Mouse (Mus musculus) telencephalon, adult 2 months (tissue): ENCODE measurements around the gene Vamp5.
A peak's percentile ranks its signal among the peaks of the same experiment; 100 is the strongest.

ENCODE experiments used
- DNase-seq: peaks from one replicate; pipeline ENCODE4 v3.0.0-alpha.2; 2011; ENCODE audit warnings: low read depth, low spot score

Vamp5 gene

DNA sequence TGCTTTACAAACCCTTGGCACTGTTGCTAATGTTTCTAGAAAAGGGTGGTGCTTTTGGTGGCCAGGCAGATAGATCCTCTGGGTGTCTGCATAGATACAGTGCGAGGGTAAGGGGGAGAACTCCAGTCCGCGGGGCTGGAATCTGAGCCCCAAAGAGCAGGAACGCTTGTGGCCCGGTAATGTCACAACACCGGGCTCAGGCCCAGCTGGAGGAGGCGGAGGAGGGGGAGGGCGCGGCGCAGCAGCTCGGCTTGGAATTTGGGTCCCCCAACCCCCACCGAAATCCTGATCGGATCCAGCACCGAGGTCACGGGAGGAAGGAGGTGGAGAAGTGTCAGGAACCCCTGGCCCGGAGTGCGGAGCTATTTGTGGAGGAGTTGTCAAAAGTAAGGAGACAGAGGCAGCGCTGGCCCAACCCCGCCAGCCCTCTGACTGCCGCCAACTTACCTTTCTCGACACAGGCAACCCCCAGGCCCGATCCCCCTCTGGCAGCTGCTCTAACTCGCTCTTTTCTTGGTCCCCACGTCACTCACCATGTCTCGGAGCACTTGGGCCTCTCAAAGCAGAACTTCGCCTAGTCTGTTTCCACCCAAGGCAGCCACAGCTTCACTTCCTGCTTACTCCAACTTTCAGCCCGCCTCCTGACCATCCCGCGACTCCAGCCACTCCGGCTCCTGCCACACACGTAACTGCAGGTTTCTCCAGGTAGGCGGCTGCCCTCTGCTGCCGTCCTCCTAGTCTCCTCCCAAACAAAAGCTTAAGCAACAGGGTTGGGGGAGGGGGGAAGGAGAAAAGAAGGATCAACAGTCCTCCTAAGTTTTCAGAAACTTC is 9.9 kb upstream of the Vamp5 start, which contains the start of gene Vamp8:
Vamp8 (minus strand) TSS at position 763 of the 831 bp plus-strand sequence.
- DNase-seq, result no peak

DNA sequence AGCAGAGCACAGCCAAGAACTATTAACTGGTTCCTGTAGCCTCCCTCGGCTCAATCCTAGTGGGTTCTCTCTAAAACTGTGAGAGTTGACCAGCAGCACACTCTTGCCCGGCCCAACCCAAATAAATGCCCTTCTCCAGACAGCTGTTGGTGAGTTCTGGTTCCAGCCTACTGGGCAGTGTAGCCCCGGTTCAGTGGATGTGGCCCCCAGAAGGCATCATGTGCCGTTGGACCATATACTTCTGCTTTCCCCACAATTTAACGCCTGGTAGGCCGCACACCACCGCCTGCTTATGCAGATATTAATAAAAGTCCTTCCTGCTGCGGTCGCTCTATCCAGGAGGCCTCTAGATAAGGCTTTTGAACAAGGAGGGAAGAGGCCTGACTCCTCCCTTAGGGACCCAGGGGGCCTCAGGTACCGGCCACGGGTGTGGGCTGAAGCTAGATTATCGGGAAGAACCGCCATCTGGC is 9.2 kb upstream of the Vamp5 start:
- DNase-seq, result no peak

DNA sequence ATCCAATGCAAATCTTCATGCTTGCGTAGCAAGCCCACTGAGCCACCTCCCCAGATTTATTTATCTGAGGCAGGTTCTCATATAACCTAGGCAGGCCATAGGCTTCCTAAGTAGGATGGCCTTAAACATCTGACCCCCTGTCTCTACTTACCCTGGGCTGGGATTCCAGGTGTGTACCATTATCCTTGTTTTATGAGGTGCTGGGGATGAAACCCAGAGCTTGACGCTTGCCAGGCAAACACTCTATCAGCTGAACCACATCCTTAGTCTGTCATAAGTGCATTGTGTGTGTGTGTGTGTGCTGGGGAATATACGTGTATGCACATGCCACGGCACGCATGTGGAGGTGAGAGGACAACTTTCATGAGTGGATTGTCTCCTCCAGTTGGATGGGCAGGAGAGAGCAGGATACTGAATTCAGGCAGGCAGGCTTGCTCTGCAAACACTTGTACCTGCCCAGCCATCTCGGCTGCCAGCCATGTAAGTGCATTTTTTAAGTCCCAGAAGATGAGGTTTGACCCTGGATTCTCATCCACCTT is 8.6 kb upstream of the Vamp5 start:
- no peak for DNase-seq

DNA sequence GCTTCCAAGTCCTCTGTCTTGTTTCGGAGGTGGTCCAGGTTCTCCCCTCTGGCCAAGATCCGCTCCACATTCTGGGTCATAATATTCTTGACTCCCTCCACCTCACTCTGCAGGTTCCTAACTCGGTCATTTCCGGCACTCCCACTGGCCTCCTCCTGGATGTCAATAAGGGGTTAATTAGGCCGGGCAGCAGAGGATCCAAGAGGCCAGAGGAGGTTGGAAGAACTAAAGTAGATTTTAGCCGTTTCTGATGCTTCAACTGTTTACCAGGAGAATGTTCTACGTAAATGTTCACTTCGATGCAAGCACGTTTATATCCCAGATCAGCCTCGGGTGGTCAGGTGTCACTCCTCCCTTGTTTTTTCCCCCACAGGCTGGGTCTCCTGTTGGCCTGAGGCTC is 8.0 kb upstream of the Vamp5 start:
- DNase-seq, result no peak

DNA sequence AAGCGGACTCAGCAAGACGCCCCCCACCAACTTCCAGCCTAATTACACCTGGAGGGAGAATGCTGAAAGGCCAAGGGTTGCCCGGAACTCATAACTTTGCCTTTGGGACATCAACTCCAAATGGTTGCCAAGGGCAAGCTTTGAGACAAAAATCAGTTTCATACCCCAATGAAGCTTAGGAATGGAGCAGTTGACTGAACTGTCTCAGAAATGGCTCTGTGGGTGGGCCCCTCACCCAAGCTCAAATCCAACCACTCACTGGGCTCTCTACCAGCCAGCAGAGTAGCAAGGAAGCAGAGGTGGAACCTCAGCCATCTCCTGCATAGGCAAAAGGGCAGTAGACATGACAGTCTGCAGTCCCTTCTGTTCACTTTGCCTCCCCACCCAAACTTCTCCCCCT is 7.5 kb upstream of the Vamp5 start:
- DNase-seq, result no peak

DNA sequence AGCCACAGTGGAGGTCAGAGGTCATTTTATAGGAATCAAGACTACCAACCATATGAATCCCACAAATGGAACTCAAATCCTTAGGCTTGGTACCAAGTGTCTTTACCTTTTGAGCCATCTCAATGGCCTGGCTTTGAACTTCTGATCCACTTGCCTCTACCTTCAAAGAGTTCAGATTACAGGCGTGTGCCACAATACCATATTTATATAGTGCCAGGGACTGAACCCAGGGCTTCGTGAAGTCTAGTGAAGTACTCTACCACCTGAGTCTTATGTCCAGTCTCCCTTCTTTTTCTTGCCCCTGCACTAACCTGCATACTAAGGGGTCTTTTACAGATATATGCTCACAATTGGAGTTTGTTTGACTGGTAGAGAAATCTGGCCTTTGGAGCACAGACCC is 6.3 kb upstream of the Vamp5 start:
- DNase-seq, result no peak

DNA sequence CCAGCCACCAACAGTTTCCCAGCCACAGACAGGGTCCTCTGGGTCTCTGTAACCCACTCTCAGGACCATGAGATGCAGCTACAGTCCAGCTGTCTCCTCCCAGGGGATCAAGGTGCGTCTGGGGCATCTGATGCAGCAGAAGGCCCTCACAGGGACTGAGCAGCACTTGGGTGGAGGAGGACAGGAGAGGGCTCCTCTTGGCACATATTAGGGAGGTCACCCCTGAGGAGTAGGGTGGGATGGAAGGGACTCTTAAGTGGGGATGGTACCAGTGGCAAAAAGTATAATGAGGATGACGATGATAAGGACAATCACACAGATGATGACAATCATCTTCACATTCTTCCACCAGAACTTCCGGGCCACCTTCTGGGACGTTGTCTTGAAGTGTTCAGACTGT is 5.0 kb upstream of the Vamp5 start:
- no peak for DNase-seq

DNA sequence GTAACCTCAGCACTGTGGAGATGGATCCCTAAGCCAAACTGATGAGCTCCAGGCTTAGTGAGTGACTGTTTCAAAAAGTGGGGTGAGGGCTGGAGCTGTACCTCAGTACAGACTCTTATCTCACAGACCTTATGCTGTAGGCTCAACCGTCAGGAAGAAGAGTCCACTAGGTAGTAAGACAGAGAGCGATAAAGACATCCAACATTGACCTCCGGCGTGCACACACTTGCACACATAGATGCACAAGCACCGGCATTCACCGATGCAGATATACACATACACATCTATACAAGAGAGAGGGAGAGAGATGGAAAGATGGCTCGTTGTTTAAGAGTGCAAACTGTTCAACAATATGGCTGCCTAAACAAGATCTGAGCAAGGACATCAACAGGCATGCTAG is 3.7 kb upstream of the Vamp5 start:
- no peak for DNase-seq

DNA sequence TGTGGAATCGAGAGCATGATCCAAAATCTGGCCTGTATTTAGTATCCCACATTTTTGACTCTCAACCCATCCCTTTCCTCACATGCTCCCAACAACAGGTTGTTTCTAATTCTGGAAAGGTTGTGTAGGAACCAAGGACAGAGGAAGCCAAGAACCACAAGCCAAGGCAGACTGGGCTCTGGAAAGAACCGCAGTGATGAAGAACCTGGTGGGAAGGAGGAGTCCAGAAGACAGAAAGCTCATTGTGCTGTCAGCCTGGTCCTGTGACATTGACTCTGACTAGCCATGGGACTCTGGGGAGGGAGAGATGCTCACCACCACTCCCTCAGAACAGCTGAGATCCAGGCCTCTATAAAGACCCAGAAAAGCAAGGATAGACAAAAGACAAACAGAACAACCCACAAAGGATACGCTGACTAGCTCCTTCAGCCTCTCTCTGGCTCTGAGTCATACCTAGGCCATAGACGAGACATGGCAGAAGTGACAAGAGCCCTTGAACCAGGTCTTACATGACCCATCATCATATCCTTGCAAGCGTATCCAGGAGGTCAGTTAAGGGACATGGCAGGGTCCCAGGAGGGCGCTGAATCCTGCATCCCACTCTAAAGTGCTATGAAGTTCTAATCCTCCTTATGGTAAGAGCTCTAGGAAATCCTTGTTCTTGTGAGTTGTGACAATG is 3.0 kb upstream of the Vamp5 start:
- no peak for DNase-seq

DNA sequence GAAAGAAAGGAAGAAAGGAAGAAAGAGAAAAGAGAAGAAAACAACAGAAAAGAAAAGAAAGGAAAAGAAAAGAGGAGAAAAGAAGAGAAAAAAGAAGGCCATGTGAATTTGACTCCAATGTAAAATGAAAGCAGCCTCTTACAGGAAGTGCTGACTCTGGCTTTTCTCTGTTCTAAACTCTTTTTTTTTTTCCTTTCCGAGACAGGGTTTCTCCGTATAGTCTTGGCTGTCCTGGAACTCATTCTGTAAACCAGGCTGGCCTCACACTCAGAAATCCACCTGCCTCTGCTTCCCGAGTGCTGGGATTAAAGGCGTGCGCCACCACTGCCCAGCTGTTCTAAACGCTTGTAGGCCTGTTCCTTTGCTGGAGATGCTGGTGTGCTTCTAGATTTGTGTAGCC is 2.2 kb upstream of the Vamp5 start:
- DNase-seq, result no peak

DNA sequence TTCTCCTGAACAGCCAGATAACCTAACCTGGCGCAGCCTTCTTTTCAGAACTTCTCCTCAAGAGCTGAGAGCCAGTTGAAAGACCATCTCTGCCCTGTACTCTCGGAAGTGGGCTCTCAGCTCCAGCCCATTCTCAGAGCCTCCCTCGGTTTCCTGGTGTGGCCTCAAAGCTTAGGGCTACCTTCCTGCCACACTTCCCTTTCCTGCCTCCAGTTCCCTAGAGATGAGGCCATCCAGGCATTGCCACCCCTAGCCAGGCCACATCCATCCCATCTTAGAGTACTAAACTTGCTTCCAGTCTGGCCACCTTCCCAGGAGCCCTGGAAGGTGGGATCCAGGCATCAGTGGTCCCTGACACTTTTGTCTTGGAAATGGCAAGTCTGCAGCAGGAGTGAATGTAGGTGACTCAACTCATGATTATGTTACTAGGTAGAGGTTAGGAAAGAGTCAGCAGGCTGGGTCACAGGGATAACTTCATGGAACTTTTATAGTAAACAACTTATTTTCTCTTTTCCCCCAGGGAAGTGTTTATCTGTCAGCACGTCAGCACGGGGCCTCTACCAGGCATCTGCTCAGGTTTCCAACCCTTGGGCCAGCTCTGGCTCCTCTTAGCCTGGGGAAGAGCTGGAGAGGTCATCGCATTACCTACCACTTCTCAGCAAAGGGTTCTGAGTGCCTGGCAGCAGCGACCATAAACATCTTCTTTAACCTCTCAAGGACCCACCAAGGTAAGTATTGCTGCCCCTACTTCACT is 714 bp downstream of the Vamp5 start:
- DNase-seq, result no peak

DNA sequence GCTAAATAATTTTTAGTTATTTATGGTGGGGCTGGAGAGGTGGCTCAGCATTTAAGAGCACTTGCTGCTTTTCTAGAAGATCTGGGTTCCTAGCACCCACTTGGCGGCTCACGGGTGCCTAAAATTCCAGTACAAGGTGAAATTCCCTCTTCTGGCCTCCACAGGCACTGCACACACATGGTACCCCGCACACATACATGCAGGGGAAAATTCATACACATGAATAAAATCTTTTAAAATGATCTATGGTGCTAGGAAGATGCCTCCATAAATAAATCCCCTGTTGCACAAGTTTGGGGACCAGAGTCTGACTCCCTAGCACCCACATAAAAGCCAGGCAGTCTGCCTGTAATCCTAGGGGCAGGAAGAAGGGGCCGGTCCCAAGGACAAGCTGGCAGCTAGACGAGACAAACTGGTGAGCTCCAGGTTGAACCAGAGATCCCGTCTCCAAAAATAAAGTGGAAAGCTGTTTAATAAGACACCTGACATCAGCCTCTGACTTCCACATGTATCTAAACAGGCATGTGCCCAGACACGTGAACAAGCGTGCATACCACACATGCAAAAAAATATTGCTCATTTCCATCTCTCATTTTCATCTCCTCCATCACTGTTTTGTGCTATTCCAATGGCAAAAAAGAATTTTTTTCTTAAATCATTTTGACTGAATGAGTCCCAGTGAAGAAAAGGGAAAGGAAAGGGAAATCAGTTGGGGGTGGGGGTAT is 1.6 kb downstream of the Vamp5 start:
- DNase-seq, result no peak

DNA sequence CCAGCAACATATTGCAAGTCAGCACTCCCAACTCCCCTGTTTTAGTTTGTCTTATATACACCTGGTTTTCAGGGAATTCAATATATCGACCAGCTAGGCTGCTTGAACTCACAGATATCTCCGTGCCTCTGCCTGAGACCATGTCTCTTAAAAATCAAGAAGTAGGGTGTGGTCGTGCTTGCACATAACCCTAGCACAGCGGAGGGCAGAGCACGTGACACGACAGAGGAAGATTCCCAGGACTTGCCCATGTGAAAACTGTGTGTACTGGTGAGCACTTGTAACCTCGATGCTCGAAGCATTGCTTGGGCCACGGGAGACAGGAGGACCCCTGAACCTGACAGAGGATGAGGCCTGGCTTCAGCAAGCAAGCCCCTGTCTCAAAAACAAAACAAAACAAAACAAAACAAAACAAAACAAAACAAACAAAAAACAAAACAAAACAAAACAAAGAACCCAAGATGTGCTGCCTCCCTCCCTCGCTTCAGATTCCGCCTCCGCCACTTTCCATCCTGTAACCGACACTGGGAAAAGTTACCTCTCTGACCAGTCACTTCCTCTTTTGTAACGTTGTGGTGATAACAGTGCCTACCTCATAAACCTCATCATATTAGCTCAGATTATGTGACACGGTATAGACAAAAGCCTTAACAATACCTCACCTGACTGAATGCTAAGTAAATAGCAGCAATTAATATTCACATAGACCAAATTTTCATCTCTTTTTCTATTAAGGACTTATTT is 5.3 kb downstream of the Vamp5 start:
- DNase-seq, result no peak

DNA sequence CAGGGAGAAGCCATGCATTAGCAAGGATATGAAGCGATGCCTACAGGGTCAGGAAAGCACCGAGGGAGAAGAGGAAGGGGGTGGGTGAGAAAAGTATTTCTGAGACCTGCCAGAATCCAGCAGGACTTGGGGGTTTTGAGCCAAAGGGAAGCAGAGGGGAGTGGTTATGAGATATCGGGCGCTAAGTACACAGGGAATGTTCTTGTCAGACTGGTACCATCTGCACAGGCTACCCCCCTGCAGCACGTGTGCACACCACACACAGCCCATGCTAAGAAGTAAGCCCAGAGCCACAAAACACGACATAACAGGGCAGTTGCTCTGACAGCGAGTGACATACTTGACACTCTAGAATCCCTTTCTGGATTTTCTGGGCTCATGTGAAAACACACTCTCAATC is 6.1 kb downstream of the Vamp5 start:
- DNase-seq, result no peak

DNA sequence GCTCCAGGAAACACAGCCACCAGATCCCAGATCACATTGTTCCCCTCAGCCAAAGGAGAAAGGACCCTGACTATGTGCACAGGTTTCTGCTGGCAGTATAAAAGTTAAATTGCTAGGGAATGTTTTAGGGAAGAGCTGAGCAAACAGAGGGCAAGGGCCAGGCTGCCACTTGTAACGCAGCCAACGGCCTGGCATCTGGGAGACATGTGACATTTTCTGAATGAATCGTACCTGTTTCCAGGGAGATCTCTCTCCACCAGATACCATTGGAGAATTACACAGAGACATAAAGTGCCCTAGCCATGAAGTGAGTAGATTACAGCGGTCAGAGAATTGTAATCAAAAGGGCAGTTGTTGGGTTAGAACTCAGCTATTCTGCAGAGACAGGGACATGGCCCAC is 7.1 kb downstream of the Vamp5 start:
- no peak for DNase-seq

DNA sequence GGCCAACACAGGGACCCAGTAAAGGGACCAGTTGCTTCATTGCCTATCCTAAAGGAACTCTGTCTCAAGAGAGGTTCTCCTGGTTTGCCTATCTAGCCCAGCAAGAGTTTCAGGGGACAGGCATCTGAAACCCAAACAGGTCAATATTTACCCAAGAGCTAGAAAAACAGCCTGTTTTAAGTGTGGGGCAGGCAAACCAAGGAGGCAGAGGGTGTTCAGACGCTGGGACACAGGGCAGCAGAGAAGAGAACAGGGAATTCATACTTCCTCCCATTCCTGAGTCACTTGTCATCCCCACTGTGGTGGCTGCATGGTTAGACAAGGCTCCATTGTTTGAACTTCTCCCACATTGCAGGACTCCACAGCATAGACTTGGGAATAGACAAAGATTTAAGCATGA is 8.7 kb downstream of the Vamp5 start:
- DNase-seq, result no peak

DNA sequence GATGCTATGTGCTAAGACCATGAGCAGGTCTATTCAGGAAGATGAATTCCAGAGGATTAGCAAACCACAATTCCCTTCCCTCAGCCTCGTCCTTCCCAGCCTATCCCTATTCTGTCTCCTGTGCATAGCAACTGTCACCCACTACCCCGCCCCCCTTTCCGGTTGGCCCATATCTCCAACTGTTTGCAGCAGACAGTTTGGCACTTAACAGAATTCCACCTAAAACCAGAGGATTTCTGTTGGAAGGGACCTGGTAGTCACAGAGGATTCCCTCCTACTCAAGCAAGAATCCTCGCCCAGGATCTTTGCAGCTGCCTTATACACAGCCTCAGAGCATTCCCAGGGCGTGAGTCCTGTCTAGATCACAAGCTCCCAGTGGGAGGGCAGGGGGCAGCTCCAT is 9.1 kb downstream of the Vamp5 start:
- peak; percentile 77 for DNase-seq

DNA sequence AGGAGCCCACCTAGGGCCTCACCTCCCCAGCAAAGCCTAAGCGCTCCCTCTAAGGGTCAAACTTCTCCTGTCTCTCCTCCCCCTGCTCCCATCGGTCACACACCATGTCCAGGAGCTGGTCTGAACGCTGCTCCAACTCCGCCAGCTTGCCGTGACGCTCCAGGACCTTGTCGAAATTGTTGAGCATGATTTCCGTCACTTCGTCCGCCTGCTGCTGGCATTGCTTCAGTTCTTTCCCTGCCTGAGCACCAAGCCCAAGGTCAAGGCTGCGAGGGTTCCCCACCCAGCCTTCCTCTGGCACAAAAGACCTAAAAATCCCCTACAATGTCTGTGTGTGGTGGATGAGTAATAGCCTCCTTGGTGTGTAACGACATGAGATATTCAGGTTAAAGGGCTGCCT is 10.2 kb downstream of the Vamp5 start:
- DNase-seq, result no peak

DNA sequence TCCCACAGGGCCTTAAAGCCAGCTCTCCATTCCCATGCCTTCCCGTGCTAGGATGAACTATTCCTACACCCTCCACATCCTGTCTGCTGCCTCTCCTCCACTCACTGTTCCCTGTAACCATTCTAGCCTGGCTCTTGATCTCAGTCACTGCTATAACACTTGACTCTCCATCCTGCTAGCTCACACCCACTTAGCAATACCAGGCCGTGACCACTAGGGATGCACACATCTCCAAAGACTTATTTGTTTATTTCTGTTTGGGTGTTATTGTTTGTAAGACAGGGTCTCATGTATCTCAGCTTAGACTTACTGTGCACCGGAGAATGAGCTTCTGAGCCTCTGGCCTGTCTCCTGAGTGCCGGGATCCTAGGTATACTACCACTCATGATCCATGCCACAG is 10.7 kb downstream of the Vamp5 start:
- no peak for DNase-seq

DNA sequence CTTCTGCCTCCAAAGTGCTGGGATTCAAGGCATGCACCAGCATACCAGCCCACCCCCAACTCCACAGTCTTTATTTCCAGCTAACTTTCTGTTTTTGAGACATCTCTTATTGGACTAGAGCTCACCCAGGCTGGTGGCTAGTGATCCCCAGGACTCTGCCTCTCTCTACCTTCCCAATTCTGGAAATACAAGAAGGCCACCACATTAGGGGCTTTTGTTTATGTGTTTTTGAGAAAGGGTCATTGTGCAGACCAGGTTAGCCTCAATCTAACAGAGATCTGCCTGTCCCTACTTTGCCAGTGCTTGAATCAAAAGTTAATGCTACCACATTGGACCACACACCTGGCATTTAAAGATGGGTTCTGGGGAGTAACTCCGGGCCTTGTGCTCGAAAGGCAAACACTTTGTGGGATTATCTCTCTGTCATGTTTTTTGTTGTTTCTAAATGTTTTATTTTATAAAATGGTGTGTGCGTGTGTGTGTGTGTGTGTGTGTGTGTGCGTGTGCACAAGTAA is 12.8 kb downstream of the Vamp5 start:
- DNase-seq, result no peak
